Mouse (Mus musculus) stomach, embryonic 16.5 days (tissue): ENCODE measurements at regions not wholly inside any gene's neighbourhood (a gene's known extent, or its start where the extent isn't known, plus 50 kb on each side); places are given as distances from the start of the nearest gene placed in this dataset.

ENCODE experiments used
- ATAC-seq: fragments of 200-750 bp; cut with Nextera tagmentation; 2 replicates; pipeline ENCODE4 v1.8.0; 2017; ENCODE audit warnings: moderate number of reproducible peaks, moderate TSS enrichment; ENCODE audit not compliant: insufficient read depth, low FRiP score
- H3K27ac ChIP-seq: fragments of 300-500 bp; sonication (generic); 2 replicates; pipeline ENCODE4 v1.5.1; 2014; ENCODE audit warnings: low read length
- H3K27me3 ChIP-seq: fragments of 300-500 bp; sonication (generic); 2 replicates; pipeline ENCODE4 v1.6.1; 2014; ENCODE audit warnings: low read length, control low read depth, mixed read lengths; ENCODE audit not compliant: control insufficient read depth, insufficient read depth
- H3K36me3 ChIP-seq: fragments of 300-500 bp; sonication (generic); 2 replicates; pipeline ENCODE4 v1.6.1; 2014; ENCODE audit warnings: low read length; ENCODE audit not compliant: control insufficient read depth, insufficient read depth
- H3K4me1 ChIP-seq: fragments of 300-500 bp; sonication (generic); 2 replicates; pipeline ENCODE4 v1.6.1; 2014; ENCODE audit warnings: low read length, control low read depth, mixed read lengths; ENCODE audit not compliant: control insufficient read depth, insufficient read depth
- H3K4me2 ChIP-seq: fragments of 300-500 bp; sonication (generic); 2 replicates; pipeline ENCODE4 v1.6.1; 2014; ENCODE audit warnings: low read depth, low read length, mixed read lengths
- H3K4me3 ChIP-seq: fragments of 300-500 bp; sonication (generic); replicated peaks from 2 replicates; pipeline ENCODE4 v1.5.1; 2014; ENCODE audit warnings: mild to moderate bottlenecking, low read length
- H3K9ac ChIP-seq: fragments of 300-500 bp; sonication (generic); 2 replicates; pipeline ENCODE4 v1.6.1; 2014; ENCODE audit warnings: low read length
- H3K9me3 ChIP-seq: fragments of 300-500 bp; sonication (generic); replicated peaks from 2 replicates; pipeline ENCODE4 v1.6.1; 2016; ENCODE audit warnings: low read length, control low read depth; ENCODE audit not compliant: control insufficient read depth
- WGBS: fragments of 180-500 bp; shearing (Covaris S2); extraction: QIAGEN DNeasy Blood & Tissue Kit; methylation state at CpG from one replicate; pipeline ENCODE4 v1.1.7; 2014; 5-methylcytosine and 5-hydroxymethylcytosine counted together

- no peaks in the 10 kb centered on the region for H3K9me3 ChIP-seq
- no peaks in the 10 kb centered on the region for H3K27me3 ChIP-seq
- no peak overlapping the region for H3K4me3 ChIP-seq
- ATAC-seq = no peak
- H3K4me2 ChIP-seq = no peak overlapping the region
- H3K4me1 ChIP-seq = no peaks in the 10 kb centered on the region
- no peak overlapping the region for H3K9ac ChIP-seq
- H3K36me3 ChIP-seq = no peaks in the 10 kb centered on the region
- H3K27ac ChIP-seq = no peak overlapping the region
Measured at GRCm38 (mm10) chr13:115512214-115512613, 410.4 kb upstream of the Itga1 start.

- Histone ChIP-seq H3K4me3 (no peak overlapping the region), H3K4me1 (no peaks in the 10 kb centered on the region), H3K36me3 (no peaks in the 10 kb centered on the region), H3K27ac (no peak overlapping the region), H3K9ac (no peak overlapping the region), H3K9me3 (0 out of 2 replicates have a peak, but pooled peaks cover 2% of the 10 kb centered on the region), H3K4me2 (no peak overlapping the region), H3K27me3 (no peaks in the 10 kb centered on the region)
- 68% methylated on average over 3 of the region's 3 CpGs for whole genome bisulfite sequencing
- ATAC-seq = no peak
Measured at GRCm38 (mm10) chr13:115508646-115509045, 406.9 kb upstream of the Itga1 start.

GRCm38 (mm10) chr13:115494399-115494798 is 392.6 kb upstream of the Itga1 start:
- 64% methylated on average over 4 of the region's 4 CpGs for WGBS

GRCm38 (mm10) chr13:115475861-115476260 is 374.1 kb upstream of the Itga1 start:
- H3K9ac ChIP-seq = no peak overlapping the region
- H3K27ac ChIP-seq = no peak overlapping the region
- H3K4me1 ChIP-seq = no peaks in the 10 kb centered on the region
- WGBS = 60% methylated on average over 2 of the region's 2 CpGs
- no peaks in the 10 kb centered on the region for H3K27me3 ChIP-seq
- H3K4me3 ChIP-seq = no peak overlapping the region
- H3K36me3 ChIP-seq = no peaks in the 10 kb centered on the region
- no peak for ATAC-seq
- H3K4me2 ChIP-seq = no peak overlapping the region
- H3K9me3 ChIP-seq = no peaks in the 10 kb centered on the region

More at GRCm38 (mm10) chr13:115494399-115494798, 392.6 kb upstream of the Itga1 start:
- Histone ChIP-seq H3K9me3 (no peaks in the 10 kb centered on the region), H3K4me2 (no peak overlapping the region), H3K4me3 (no peak overlapping the region), H3K27me3 (no peaks in the 10 kb centered on the region), H3K9ac (no peak overlapping the region), H3K4me1 (no peaks in the 10 kb centered on the region), H3K27ac (no peak overlapping the region), H3K36me3 (no peaks in the 10 kb centered on the region)
- no peak for ATAC-seq

- H3K27ac ChIP-seq = no peak overlapping the region
- 80% methylated on average over 6 of the region's 6 CpGs for WGBS
- no peaks in the 10 kb centered on the region for H3K36me3 ChIP-seq
- no peak overlapping the region for H3K4me2 ChIP-seq
- H3K27me3 ChIP-seq = no peaks in the 10 kb centered on the region
- no peaks in the 10 kb centered on the region for H3K9me3 ChIP-seq
- no peak overlapping the region for H3K4me3 ChIP-seq
- no peak for ATAC-seq
- H3K9ac ChIP-seq = no peak overlapping the region
- no peaks in the 10 kb centered on the region for H3K4me1 ChIP-seq
Measured at GRCm38 (mm10) chr13:115465689-115466088, 363.9 kb upstream of the Itga1 start.

GRCm38 (mm10) chr13:115451244-115451643 is 349.5 kb upstream of the Itga1 start:
- no peaks in the 10 kb centered on the region for H3K27me3 ChIP-seq
- no peak overlapping the region for H3K27ac ChIP-seq
- no peak overlapping the region for H3K4me3 ChIP-seq
- no peaks in the 10 kb centered on the region for H3K9me3 ChIP-seq
- H3K4me2 ChIP-seq = no peak overlapping the region
- WGBS = 7% methylated on average over 1 of the region's 1 CpGs
- H3K9ac ChIP-seq = no peak overlapping the region
- ATAC-seq = no peak
- H3K4me1 ChIP-seq = no peaks in the 10 kb centered on the region
- no peaks in the 10 kb centered on the region for H3K36me3 ChIP-seq

- Histone ChIP-seq H3K36me3 (no peaks in the 10 kb centered on the region), H3K9me3 (no peaks in the 10 kb centered on the region), H3K9ac (no peak overlapping the region), H3K4me1 (no peaks in the 10 kb centered on the region), H3K4me2 (no peak overlapping the region), H3K27ac (no peak overlapping the region), H3K27me3 (no peaks in the 10 kb centered on the region), H3K4me3 (no peak overlapping the region)
- 66% methylated on average over 12 of the region's 12 CpGs for WGBS
- no peak for ATAC-seq
Measured at GRCm38 (mm10) chr13:115427091-115428033, 325.6 kb upstream of the Itga1 start.

GRCm38 (mm10) chr13:115425610-115426562 is 324.1 kb upstream of the Itga1 start:
- Histone ChIP-seq H3K9me3 (no peaks in the 10 kb centered on the region), H3K36me3 (no peaks in the 10 kb centered on the region), H3K4me1 (no peaks in the 10 kb centered on the region), H3K9ac (no peak overlapping the region), H3K4me3 (no peak overlapping the region), H3K4me2 (no peak overlapping the region), H3K27me3 (no peaks in the 10 kb centered on the region), H3K27ac (no peak overlapping the region)
- 73% methylated on average over 8 of the region's 8 CpGs for WGBS
- ATAC-seq = no peak

GRCm38 (mm10) chr13:115423761-115424160 is 322.0 kb upstream of the Itga1 start:
- Histone ChIP-seq H3K9ac (no peak overlapping the region), H3K4me2 (no peak overlapping the region), H3K4me3 (no peak overlapping the region), H3K36me3 (no peaks in the 10 kb centered on the region), H3K4me1 (no peaks in the 10 kb centered on the region), H3K27ac (no peak overlapping the region), H3K27me3 (no peaks in the 10 kb centered on the region), H3K9me3 (no peaks in the 10 kb centered on the region)
- no peak for ATAC-seq
- 55% methylated on average over 3 of the region's 3 CpGs for WGBS
